Mouse (Mus musculus) layer of hippocampus, adult 11-12 months (tissue): ENCODE data around the gene Gm45618.
A peak's percentile ranks its signal among the peaks of the same experiment; 100 is the strongest.
"Not testable (repeated sequence)": the region's sequence is repeated elsewhere in the genome, so short reads cannot be mapped to it uniquely, and the experiment has no call there.

Experiments used
- DNase-seq: peaks from one replicate; pipeline ENCODE4 v3.0.0; 2022; ENCODE audit warnings: low spot score

Gm45618 gene

GRCm38 (mm10) chr7:142120629-142121028, at the start of gene Gm45618:
Gene Gm45618, minus strand, starts transcription at chr7:142120729.
- DNase-seq = not testable (repeated sequence)

- no peak for DNase-seq
Observed at GRCm38 (mm10) chr7:142169836-142170235, 49.3 kb upstream of the Gm45618 start.

GRCm38 (mm10) chr7:142165639-142166038, 45.1 kb upstream of the Gm45618 start, which contains the start of gene Gm4553:
Gene Gm4553, minus strand, starts transcription at chr7:142165739.
- not testable (repeated sequence) for DNase-seq

GRCm38 (mm10) chr7:142159366-142159765, 38.8 kb upstream of the Gm45618 start:
- DNase-seq = no peak

- DNase-seq = not testable (repeated sequence)
Observed at GRCm38 (mm10) chr7:142157013-142157412, 36.5 kb upstream of the Gm45618 start, which contains the start of gene Gm29735. Gene Gm29735, minus strand, starts transcription at chr7:142157113.

- DNase-seq = no peak
Observed at GRCm38 (mm10) chr7:142155308-142155707, 34.8 kb upstream of the Gm45618 start.

GRCm38 (mm10) chr7:142152191-142152590, 31.7 kb upstream of the Gm45618 start:
- DNase-seq = no peak

GRCm38 (mm10) chr7:142148633-142149032, 28.1 kb upstream of the Gm45618 start:
- no peak for DNase-seq

- peak; percentile 52 for DNase-seq
Observed at GRCm38 (mm10) chr7:142146033-142146432, 25.5 kb upstream of the Gm45618 start.

- DNase-seq = no peak
Observed at GRCm38 (mm10) chr7:142145413-142145940, 24.9 kb upstream of the Gm45618 start.

- DNase-seq = no peak
Observed at GRCm38 (mm10) chr7:142144507-142144906, 24.0 kb upstream of the Gm45618 start, which contains the start of gene Gm45337. Gene Gm45337, minus strand, starts transcription at chr7:142144607.

- not testable (repeated sequence) for DNase-seq
Observed at GRCm38 (mm10) chr7:142143506-142144010, 23.0 kb upstream of the Gm45618 start.

GRCm38 (mm10) chr7:142140696-142141095, 20.2 kb upstream of the Gm45618 start:
- no peak for DNase-seq

- not testable (repeated sequence) for DNase-seq
Observed at GRCm38 (mm10) chr7:142135934-142136333, 15.4 kb upstream of the Gm45618 start, which contains the start of gene Gm39115. Gene Gm39115, minus strand, starts transcription at chr7:142136034.

GRCm38 (mm10) chr7:142134206-142134995, 13.9 kb upstream of the Gm45618 start:
- peak; percentile 21 for DNase-seq

GRCm38 (mm10) chr7:142128843-142129242, 8.3 kb upstream of the Gm45618 start:
- DNase-seq = no peak

- DNase-seq = peak; percentile 23
Observed at GRCm38 (mm10) chr7:142119632-142120031, 897 bp downstream of the Gm45618 start.

- no peak for DNase-seq
Observed at GRCm38 (mm10) chr7:142104747-142105146, 15.8 kb downstream of the Gm45618 start.

GRCm38 (mm10) chr7:142097776-142098175, 22.8 kb downstream of the Gm45618 start:
- peak; percentile 84 for DNase-seq

- DNase-seq = no peak
Observed at GRCm38 (mm10) chr7:142096701-142097100, 23.8 kb downstream of the Gm45618 start.

GRCm38 (mm10) chr7:142095183-142095931, 25.2 kb downstream of the Gm45618 start, which contains the start of gene Dusp8:
Gene Dusp8, minus strand, starts transcription at chr7:142095843.
- peak; percentile 95 for DNase-seq
